Mouse (Mus musculus): ENCODE measurements at regions not wholly inside any gene's neighbourhood (a gene's known extent, or its start where the extent isn't known, plus 50 kb on each side); places are given as distances from the start of the nearest gene placed in this dataset.

- DNase-seq (ENCODE audit: low spot score in 2 of 2): no peak
Measured at GRCm38 (mm10) chr15:61009509-61009908, 86.7 kb upstream of the A1bg start.

- no peak for DNase-seq (ENCODE audit: low spot score in 2 of 2)
Measured at GRCm38 (mm10) chr15:61007461-61008059, 84.7 kb upstream of the A1bg start.

GRCm38 (mm10) chr15:61006608-61007007 lies 83.8 kb upstream of the A1bg start:
- DNase-seq (ENCODE audit: low spot score in 2 of 2): no peak

- DNase-seq (ENCODE audit: low spot score in 2 of 2): no peak
Measured at GRCm38 (mm10) chr15:60993971-60994690, 71.3 kb upstream of the A1bg start.

DNA sequence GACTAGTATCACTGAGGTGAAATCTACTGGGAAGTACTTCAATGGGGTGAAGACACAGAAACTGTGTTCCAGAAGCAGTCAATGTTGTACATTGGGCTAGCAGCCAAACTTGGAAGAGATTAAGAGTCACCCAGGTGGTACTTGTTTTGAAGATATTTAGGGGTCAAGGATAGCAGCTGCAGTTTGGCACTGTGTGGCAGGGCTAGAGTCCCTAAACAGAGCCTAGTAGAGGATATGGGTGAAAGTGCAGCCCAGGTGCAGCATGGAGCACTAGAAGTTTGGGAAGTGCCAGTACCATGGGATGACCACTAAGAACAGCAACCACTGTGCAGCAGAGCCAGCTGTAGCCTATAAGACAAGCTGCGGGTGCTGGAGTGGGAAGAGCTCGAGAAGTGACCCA lies 70.6 kb upstream of the A1bg start:
- DNase-seq (ENCODE audit: low spot score in 2 of 2): no peak

DNA sequence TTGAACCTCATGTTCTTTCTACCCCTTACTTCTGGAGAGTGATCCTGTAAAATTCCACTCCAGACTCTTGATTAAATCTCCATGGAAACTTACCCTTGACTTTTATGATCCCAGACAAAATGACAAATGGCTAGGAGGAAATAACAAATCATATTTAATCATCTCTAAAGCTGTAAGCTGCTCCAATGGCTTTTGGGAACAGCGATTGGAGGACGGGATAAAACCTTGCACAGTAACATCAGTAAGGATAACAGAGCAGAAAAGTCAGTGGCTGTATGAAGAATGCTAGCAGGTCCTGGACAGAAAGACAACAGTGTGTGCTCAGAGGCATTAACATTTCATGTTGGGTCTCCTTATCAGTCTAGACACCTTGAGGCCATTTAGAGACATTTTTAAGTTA lies 59.8 kb upstream of the A1bg start:
- no peak for DNase-seq (ENCODE audit: low spot score in 2 of 2)
